Mouse (Mus musculus) layer of hippocampus, adult 18-20 months (tissue): ENCODE results near the gene Cyb5d1. TPM values are rescaled to one million over a fixed set of nuclear protein-coding genes. Genes with fewer than 3 reads are reported as not detected.

ENCODE experiments used
- DNase-seq, 2 experiments: peaks; one replicate each; pipeline ENCODE4 v3.0.0; 2022; ENCODE audit warnings: low spot score in 2 of 2
- total RNA-seq, 2 experiments: library from RNA; stranded (reverse); gene quantifications; 2 replicates each; pipeline ENCODE4 v1.2.3; 2021

The Cyb5d1 gene
- total RNA-seq, 2 experiments from 2014 or later, result 47.8 to 51.2 TPM

GRCm38 (mm10) chr11:69364376-69364775 lies 31.1 kb downstream of the Cyb5d1 start:
- DNase-seq, result no peak

DNA sequence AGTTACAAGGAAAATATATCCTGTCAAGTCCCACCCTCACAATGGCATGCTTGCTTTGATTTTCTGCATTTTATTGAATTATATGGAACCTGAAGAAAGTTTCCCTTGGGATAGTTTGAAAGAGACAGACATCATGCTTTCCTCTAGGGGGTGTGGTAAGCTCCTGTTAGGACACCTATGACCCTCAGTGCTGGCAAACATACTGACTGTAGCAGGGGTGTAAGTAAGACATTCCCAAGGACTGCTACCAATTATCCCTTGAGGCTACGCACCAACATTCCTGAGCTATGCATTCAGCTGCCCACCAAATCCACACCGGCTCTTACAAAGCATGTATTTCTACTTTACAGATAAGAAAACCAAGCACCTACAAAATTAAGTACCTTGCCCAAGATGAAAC lies 33.0 kb downstream of the Cyb5d1 start:
- DNase-seq, result no peak

DNA sequence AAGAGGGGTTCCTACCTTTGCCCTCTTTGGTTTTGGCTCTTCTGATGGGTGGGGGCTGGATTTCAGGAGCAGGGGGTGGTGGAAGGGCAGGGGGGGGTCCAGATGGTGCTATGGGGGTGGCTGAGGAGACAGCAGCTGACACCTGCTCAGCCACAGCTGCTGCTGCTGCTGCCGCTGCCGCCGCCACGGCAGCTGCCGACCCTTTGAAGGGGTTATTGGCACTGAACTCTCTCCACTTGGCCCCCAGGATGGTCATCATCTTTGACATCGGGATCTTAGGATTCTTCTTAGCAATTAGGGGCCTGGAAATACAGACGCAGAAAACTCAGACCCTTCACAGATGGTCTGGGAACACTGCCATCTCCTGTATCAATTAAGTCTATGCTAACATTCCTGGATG lies 33.4 kb downstream of the Cyb5d1 start:
- DNase-seq, result no peak

- no peak for DNase-seq
Measured at GRCm38 (mm10) chr11:69357690-69358089, 37.7 kb downstream of the Cyb5d1 start.

GRCm38 (mm10) chr11:69356544-69356943 lies 38.9 kb downstream of the Cyb5d1 start:
- DNase-seq, result no peak

DNA sequence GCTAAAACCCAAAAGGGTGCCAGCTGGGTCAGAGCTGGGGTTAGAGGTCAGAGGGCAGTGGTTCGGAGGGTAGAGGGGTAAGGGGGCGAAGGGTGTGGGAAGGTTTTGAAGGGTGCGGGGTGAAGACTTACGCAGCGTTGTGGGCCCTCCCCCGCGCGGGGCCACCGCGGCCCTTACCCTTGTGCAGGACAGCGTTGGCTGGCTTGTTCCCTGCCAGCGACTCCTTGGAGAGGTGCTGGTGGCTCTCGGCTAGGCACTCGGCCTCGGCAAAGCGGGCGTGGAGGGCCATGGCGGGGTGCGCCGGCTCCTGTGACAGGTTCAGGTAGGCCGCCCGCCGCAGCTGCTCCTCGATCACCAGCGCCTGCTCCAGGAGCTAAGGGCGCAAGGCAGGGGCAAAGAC lies 49.0 kb downstream of the Cyb5d1 start:
- DNase-seq, result no peak

Other genes starting within 250 kb of the Cyb5d1 start
- 10 to 100 TPM; 10.7 to 18.4 TPM for gene Alox12b, start 238.6 kb downstream of the Cyb5d1 start, total RNA-seq
- gene Alox8, start 197.8 kb downstream of the Cyb5d1 start, total RNA-seq, result 10 to 100 TPM in 1 of 2 experiments, 1 to 10 TPM in 1; 8.6 to 10.1 TPM
- gene Gucy2e, start 158.6 kb downstream of the Cyb5d1 start, total RNA-seq, result 1 to 10 TPM; 1.5 to 1.6 TPM
- gene Cntrob, start 71.9 kb downstream of the Cyb5d1 start, total RNA-seq, result 10 to 100 TPM; 13.5 to 14.1 TPM
- 10 to 100 TPM; 51.4 to 59.8 TPM for gene Trappc1, start 71.7 kb downstream of the Cyb5d1 start, total RNA-seq
- gene Kcnab3, start 69.4 kb downstream of the Cyb5d1 start, total RNA-seq, result 10 to 100 TPM; 21.0 to 25.8 TPM
- gene Rnf227, start 55.2 kb downstream of the Cyb5d1 start, total RNA-seq, result 100 to 1,000 TPM; 124 to 132 TPM
- 100 to 1,000 TPM; 531 to 556 TPM for gene Chd3, start 26.2 kb downstream of the Cyb5d1 start, total RNA-seq
- 100 to 1,000 TPM; 107 to 123 TPM for gene Naa38, start 144 bp downstream of the Cyb5d1 start, total RNA-seq
- gene Tmem88, start 2.6 kb upstream of the Cyb5d1 start, total RNA-seq, result 1 to 10 TPM; 2.5 to 2.7 TPM
- gene Kdm6b, start 18.0 kb upstream of the Cyb5d1 start, total RNA-seq, result 10 to 100 TPM; 35.7 to 39.3 TPM
- 1 to 10 TPM; 3.9 to 4.3 TPM for gene Dnah2, start 153.5 kb upstream of the Cyb5d1 start, total RNA-seq
- 100 to 1,000 TPM; 126 to 137 TPM for gene Efnb3, start 164.6 kb upstream of the Cyb5d1 start, total RNA-seq
- 10 to 100 TPM; 14.3 to 14.8 TPM for gene Wrap53, start 184.6 kb upstream of the Cyb5d1 start, total RNA-seq
- 10 to 100 TPM; 25.5 to 26.9 TPM for gene Trp53, start 184.7 kb upstream of the Cyb5d1 start, total RNA-seq
- gene Atp1b2, start 210.3 kb upstream of the Cyb5d1 start, total RNA-seq, result 100 to 1,000 TPM; 402 to 407 TPM
- gene Shbg, start 222.3 kb upstream of the Cyb5d1 start, total RNA-seq, result not detected
- 10 to 100 TPM in 1 of 2 experiments, 1 to 10 TPM in 1; 9.5 to 12.1 TPM for gene Sat2, start 226.4 kb upstream of the Cyb5d1 start, total RNA-seq
- gene Fxr2, start 237.4 kb upstream of the Cyb5d1 start, total RNA-seq, result 100 to 1,000 TPM; 139 to 142 TPM